Mouse (Mus musculus) left cerebral cortex, adult 18-20 months (tissue): ENCODE measurements around the gene Zbtb17. TPM values are rescaled to one million over a fixed set of nuclear protein-coding genes. Genes with fewer than 3 reads are reported as not detected.
A peak's percentile ranks its signal among the peaks of the same experiment; 100 is the strongest.

ENCODE experiments used
- DNase-seq, 2 experiments: peaks; one replicate each; pipeline ENCODE4 v3.0.0; 2021 to 2022; ENCODE audit warnings: low spot score in 2 of 2, mixed read lengths in 1 of 2
- total RNA-seq, 2 experiments: library from RNA; stranded (reverse); gene quantifications; 2 replicates each; pipeline ENCODE4 v1.2.3; 2021

The Zbtb17 gene
- total RNA-seq, 2 experiments from 2014 or later: 38.8 to 47.7 TPM

DNA sequence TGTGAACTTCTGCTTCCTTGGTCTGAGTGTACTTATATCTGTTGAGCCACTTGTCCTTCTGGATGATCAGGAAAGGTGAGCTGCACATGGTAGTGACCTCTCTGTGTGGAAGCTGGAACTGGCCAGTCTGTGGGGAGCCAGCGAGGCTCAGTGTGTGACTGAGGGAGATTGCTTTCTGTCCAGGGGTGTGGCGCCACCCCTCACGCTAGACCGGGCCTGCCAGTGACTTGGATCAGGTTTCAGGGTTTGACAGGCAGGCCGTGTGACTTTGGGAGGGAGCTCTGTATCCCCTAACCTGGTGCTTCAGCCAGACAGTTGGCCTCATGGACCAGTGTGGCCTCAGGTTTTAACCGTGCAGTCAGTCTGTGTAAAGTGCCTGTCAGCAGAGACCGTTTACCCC lies 13.8 kb downstream of the Zbtb17 start:
- DNase-seq: no peak

DNA sequence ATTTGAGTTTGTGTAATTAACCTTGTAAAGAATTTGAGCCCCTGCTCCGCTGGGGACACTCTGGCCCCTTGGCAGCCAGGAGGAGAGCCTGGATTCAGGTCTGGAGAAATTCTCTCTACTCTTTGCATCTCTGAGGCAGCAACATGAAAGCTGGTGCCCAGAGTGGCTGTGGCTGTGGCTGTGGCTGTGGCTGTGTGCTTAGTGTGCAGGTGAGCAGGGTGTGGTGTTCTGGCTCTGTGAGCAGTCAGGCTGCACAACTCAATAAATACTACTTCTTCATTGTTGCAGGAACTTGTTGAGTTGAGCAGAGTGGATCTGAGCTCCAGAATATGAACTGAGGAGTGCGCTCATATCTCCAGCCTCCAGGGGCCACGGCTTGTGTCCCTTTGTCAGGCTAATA lies 14.4 kb downstream of the Zbtb17 start:
- DNase-seq: no peak

DNA sequence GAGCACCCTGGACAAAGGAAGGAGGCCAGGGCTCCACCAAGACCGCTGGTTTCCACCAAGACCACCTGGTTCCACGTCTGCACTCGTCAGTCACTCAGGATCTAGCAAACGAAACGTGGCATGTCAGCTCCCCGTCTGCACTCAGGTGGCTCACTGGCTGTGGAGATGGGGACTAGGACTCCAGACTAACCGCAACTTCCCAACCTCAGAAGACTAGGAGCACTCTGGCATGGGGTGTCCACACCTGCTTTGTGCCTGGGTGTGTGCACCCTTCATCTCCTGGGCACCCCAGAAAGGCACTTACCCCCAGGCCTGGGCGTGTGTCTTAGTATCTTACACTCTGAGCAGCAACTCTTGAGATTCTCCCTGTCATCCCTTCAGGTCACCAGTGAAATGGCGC lies 15.3 kb downstream of the Zbtb17 start:
- DNase-seq: no peak

DNA sequence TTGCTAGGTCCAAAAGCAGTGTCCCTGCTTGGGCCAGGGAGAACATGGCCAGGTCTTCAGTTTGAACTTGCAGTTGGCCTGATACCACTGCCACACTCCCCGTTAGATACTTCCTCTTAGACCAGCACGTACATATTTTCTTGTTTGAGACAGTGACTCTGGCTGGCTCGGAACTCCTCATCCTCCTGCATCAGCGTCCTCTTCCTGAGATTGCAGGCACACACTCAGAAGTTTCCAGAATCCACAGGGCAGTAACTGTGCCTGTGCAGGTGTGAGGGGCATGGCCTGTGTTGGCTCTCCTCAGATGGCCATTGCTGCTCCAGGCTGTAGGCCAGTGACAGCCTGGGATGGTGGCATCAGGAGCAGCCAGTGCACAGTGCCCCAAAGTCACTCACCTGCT lies 16.0 kb downstream of the Zbtb17 start:
- no peak for DNase-seq

DNA sequence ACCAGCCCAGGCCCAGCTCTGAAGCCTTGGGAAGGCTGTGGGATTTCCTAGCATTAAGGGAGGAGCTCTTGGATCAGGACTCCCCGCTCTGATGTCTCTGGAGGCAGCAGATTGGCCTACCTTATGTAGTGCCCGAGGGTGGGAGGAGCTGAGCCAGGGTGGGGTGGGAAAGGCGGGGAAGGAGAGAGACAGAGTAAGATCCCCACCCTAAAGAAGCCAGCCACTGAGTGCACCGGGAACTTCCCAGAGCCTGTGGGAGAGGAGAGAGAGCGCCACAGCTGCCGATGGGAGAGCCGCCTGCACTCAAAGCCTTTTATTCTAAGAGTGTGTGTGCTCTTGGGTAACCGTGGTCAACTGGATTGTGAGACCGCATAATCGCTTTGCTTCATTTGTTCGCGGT lies 16.6 kb downstream of the Zbtb17 start:
- DNase-seq: no peak

DNA sequence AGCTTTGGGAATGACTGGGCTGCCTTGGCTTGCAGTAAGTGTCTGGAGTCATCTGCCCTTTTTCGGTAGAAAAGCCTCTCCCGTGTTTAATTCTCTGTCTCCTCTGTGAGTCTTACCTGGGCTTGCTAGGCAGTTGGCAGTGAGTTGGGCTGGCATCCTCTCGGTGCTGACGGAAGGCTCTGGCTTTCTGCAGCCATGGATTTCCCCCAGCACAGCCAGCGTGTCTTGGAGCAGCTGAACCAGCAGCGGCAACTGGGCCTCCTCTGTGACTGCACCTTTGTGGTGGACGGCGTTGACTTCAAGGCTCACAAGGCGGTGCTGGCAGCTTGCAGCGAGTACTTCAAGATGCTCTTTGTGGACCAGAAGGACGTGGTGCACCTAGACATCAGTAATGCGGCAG lies 17.1 kb downstream of the Zbtb17 start:
- no peak for DNase-seq

DNA sequence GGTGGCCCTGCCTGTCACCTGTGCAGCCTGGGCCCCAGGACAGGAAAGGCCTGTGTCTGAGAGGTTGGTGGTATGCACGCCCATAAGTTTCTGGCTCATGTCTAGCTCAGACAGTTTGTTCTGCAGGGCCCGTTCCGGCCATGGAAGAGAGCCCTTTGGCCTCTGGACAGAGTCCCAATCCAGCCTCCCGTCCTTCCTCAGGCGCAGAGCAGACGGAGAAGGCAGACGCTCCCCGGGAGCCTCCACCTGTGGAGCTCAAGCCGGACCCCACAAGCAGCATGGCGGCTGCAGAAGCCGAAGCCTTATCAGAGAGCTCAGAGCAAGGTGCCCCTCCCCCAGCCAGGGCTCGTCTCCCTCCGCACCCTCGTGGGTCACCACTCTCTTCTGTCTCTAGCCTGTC lies 19.0 kb downstream of the Zbtb17 start:
- no peak for DNase-seq

DNA sequence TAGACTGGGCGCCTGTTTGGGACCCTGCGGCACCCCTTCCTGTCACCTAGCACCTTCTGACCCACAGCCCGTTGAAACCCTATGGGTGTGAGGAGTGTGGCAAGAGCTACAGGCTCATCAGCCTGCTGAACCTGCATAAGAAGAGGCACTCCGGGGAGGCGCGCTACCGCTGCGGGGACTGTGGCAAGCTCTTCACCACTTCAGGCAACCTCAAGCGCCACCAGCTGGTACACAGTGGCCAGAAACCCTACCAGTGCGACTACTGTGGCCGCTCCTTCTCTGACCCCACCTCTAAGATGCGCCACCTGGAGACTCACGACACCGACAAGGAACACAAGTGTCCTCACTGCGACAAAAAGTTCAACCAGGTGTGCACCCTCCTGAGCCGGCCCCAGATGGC lies 20.3 kb downstream of the Zbtb17 start:
- no peak for DNase-seq

DNA sequence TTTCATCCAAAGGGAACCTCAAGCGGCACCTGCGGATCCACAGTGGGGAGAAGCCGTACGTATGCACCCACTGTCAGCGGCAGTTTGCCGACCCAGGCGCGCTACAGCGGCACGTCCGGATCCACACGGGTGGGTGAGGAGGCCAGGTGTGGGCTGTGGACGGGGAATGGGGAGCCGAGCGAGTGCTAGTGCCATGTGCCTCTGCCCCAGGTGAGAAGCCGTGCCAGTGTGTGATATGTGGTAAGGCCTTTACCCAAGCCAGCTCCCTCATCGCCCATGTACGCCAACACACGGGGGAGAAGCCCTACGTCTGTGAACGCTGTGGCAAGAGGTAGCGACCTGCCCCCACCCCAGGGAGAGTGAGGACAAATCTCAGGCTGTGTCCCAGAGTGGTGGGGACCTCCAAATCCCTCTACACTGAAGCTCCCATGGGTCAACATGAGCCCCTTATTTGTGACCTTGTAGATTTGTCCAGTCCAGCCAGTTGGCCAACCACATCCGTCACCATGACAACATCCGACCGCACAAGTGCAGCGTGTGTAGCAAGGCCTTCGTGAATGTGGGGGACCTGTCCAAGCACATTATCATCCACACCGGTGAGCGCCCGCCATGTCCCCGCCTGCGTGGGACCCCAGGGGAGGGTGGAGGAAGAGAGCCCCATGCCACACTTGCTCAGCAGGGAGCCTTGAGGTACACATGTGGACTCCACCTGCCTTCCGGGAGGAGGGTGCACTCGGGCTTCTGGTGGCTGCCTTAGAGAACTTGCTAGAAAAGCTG lies 21.2 kb downstream of the Zbtb17 start:
- DNase-seq: no peak

DNA sequence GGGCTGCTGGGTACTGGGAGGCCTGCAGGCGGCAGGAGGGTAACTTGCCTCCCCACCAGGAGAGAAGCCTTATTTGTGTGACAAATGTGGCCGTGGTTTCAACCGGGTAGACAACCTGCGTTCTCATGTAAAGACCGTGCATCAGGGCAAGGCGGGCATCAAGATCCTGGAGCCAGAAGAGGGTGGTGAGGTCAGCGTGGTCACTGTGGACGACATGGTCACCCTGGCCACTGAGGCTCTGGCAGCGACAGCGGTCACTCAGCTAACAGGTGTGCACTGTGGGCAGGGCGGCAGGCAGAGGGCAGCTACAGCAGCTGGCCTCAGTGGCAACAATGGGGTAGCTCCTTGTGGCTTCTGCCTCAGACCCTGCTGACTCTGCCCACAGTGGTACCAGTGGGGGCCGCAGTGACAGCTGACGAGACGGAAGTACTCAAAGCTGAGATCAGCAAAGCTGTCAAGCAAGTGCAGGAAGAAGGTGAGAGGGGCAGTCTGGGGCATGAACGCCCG lies 21.9 kb downstream of the Zbtb17 start:
- no peak for DNase-seq

DNA sequence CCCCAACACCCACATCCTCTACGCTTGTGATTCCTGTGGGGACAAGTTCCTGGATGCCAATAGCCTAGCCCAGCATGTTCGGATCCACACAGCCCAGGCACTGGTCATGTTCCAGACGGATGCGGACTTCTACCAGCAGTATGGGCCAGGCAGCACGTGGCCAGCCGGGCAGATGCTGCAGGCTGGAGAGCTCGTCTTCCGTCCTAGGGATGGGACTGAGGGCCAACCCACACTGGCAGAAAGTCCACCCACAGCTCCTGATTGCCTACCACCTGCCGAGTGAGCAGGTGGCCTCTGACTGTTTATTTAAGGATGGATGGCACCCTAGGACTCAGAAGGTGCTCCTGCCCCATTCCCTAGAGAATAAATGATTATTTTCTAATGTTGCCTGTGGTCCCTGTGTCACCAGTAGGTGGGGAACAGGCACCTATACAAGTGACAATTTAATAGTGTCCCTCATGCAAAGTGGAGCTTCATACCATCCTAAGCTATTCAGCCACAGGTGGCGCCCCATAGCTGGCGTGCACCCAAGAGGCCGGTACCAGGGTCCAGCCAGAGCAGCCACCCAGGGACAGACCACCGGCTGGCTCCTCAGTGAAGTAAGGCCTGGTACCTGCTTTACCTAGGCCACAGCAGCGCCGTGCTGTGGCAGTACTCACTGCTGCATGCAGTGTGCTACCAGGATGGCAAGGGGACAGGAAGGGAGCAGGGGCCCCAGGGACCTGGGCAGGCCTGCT lies 22.6 kb downstream of the Zbtb17 start:
- DNase-seq: no peak

DNA sequence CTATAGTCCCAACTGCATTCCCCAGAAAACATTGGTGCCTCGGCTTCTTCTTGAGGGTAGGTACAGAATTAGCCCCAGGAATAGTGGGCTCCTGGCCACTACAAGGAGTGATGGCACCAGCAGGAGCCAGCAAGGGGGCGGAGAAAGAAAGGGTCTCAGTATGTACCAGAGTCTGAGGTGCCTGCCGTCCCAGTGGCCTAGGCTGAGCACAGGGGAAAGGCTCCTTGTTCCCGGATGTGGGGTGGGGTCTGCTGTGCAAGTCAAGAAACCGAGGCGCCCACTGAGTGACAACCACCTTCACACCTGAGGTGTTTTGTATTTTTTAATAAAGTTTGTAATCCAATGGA lies 23.1 kb downstream of the Zbtb17 start:
- DNase-seq: no peak

DNA sequence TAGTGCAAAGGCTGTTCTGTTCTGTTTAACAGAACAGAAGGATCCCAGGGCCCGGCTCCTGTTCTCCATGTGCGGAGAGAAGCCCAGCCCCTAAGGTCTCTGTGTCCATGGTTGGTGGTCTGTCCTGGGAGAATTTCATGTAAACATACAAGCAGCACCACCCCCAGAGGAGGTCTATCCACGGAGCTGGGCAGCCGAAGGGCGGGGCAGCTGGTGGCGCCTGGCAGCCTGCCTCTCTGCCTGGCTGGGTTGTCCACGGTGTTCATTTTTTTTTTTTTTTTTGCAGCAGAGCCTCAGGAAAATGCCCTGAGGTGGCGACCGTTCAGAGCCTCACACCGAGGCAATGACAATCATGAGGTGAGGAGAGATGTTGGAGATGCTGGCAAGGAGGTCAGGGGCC lies 24.1 kb downstream of the Zbtb17 start:
- no peak for DNase-seq

DNA sequence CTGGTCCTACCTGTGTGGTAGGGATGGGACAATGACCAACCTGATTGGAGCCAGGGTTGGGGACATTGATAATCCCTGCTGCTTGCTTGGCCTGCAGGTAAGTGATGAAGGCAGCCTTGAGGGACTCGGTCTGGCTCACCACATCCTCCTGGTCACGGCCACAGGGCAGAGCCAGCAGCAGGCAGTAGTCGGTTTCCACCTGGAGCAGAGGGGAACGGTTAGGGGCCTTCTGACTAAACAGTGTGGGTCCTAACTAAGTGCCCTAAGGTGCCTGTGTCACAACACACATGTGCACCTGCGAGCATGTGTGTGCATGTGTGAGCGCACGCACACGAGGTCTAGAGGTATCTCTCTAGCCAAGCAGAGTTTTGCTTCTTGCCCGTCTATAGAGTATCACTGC lies 24.9 kb downstream of the Zbtb17 start:
- no peak for DNase-seq

DNA sequence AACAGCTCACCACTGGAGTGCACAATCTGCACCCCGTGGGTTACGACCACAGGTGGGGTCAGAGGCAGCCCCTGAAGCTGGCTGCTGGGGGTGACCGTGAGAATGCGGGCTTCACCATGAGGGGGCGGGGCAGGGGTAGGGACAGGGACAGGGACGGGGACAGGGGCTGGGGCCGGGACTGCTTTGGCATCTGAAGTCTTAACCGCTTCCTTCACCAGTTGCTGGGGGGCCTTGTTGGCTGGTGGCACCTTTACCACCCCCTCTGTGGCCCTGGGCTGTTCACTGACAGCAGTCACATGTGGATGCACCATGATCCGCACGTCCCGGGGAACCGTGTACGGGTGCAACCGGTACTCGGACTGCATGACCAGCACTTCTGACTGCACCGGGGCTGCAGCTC lies 27.0 kb downstream of the Zbtb17 start:
- no peak for DNase-seq

DNA sequence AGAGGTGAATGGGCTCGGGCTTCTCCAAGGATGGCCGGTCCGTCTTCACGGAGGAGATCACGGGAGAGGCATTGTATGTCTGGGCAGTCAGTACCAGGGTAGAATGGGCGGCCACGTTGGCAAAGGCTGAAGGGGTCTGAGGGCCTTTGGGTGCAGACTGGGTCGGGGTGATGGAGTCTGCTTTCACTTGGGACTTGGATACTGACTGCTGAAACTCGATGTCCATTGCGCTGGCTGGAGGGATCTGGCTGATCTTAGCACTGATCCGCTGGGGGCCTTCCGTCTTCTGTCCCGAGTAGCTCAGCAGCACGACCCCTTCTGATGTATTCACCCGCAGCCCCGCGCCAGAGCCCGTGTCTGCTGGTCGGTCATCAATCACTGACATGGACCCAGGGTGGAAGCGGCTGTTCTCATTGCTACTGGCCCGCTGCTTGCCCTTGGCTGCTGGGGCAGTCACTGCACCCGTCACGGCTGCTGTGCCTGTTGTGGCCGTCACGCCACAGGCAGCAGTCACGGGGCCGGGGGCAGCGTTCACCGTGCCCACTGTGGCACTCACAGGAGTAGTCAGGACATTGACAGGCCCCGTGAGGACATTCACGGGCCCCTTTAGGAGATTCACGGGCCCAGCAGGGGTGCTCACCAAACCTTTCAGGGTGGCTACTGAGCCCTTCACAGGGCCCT lies 28.3 kb downstream of the Zbtb17 start:
- no peak for DNase-seq

DNA sequence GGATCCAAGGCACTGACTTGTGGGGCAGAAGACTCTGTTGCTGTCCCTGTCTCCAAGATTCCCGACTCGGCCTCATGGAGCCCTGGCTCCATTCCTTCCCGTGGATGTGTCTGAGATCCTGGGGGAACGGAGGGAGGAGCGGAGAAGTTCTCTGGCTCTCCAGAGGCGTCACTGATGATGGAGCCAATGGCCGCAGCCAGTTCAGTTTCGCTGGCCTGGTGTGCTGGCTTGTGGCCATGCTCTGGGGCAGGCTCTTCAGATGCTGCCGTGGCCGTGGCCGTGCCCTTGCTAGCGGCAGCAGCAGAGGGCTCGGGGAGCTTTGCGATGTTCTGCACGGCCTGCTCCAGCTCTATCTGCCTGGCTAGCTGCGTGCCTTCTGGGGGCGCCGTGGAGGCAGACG lies 30.0 kb downstream of the Zbtb17 start:
- no peak for DNase-seq

DNA sequence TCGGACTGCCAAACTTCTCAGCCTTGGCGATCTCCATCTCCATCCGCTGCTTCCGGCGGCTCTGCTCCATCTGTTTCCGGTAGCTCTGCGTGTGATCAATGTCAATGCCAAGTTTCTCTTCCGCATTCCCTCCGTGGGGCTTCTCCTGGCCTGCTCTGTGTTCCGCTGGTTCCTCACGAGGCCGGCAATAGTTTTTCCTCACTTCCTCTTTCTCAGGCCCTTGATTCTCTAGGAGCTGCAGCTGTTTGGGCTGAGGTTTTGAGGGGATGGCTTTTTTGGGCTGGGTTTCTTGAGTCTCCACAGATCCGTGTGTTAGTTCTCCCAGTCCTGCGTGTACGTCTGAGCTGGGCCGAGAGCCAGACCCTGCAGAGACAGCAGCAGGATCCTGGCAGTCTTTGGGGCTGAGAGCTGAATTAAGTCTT lies 33.2 kb downstream of the Zbtb17 start:
- DNase-seq: peak; percentile 68 to 80

DNA sequence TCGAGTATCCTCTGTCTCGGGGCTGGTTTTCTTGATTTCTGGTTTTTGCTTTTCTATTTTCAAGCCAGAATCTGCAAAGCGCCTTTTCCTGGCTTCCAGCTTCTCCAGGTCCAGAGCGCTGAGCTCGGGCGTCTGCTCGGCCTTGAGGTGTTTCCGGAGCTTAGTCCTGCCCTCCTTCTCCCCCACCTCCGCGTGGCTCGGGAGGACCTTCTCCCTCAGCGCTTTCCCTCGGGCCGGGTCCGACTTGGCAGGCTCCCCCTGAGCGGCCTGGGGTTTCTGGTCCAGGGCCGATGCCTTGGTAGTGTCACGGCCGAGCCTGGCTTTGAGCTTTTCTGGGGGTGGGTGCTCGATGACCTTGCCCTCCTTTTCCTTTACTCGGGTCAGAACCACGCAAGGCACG lies 33.8 kb downstream of the Zbtb17 start:
- DNase-seq: no peak

DNA sequence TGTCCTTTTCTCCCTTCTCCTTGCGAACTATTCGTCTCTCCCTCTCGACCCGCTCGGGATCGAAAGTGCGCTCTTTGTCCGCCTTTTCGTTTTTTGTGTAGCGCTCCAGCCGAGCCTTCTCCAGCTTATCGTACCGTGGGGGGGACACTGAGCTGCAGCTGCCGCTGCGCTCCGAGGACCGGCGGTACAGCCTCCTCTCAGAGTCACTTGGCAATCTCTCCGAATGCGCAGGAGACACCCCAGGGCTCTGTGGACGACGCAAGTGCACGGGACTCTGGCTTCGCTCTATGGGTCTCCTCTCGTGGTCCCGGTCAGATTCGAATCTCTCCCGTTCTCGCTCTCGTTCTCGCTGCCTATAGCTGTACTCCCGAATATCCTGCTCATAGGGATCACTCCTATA lies 34.3 kb downstream of the Zbtb17 start:
- DNase-seq: no peak

DNA sequence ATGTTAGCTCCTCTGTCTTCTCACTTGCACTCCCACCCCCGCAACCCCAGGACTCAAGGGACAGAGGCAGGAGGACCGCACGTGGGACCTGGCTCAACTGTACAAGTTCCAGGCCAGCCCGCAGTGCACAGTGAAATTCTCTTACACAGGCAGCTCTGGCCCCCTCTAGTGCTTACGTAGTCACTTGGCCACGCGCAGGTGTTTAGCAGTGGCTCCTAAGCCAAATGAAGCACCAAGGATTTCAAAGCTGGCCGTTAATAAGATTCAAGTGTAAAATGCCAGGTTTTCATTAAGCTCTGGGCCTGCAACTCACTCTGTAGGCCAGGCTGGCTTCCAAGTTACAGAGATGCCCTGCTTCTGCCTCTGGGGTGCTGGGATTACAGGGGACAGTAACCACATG lies 35.0 kb downstream of the Zbtb17 start:
- no peak for DNase-seq

DNA sequence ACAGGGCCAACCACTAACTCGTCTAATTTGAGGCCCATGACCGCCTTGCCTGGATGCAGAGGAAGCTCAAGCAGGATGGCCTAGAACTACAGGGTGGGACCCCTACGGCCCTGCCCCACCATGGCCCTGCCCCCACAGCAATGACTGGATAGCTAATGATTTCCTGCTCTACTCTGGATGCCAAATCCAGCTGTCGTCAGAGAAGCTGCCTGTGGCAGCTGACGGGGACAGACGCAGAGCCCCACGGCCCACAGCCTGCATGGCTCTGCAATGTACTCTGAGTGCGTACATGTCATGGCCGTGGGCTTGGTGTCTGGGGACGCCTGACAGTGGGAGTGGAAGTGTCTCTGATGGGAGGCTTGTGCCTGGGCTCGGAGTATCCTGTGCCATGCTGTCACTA lies 39.6 kb downstream of the Zbtb17 start:
- no peak for DNase-seq
